Mouse (Mus musculus): ENCODE results near the gene Npr2. TPM values are rescaled to one million over a fixed set of nuclear protein-coding genes. Genes with fewer than 3 reads are reported as not detected.

The Npr2 gene
- polyA plus RNA-seq, 1 experiment from 2014 or later: 12.8 TPM

- H3K27ac ChIP-seq: no peak overlapping the region
- no peaks in the 10 kb centered on the region for H3K36me3 ChIP-seq (replicated peaks)
- WGBS: 84% methylated on average over 7 of the region's 7 CpGs
- H3K4me2 ChIP-seq: no peak overlapping the region
- no peak overlapping the region for H3K9ac ChIP-seq
- H3K9me3 ChIP-seq: no peaks in the 10 kb centered on the region
- ATAC-seq (replicated peaks): no peak
- H3K4me3 ChIP-seq: no peak overlapping the region
- H3K27me3 ChIP-seq (replicated peaks): no peaks in the 10 kb centered on the region
- H3K4me1 ChIP-seq: no peaks in the 10 kb centered on the region
These were observed 32.9 kb upstream of the Npr2 start for GRCm38 (mm10) chr4:43598650-43599380.

- Histone ChIP-seq H3K27me3 (replicated peaks) (no peaks in the 10 kb centered on the region), H3K4me2 (no peak overlapping the region), H3K27ac (no peak overlapping the region), H3K4me3 (no peak overlapping the region), H3K36me3 (replicated peaks) (no peaks in the 10 kb centered on the region), H3K4me1 (no peaks in the 10 kb centered on the region), H3K9me3 (no peaks in the 10 kb centered on the region), H3K9ac (no peak overlapping the region)
- WGBS: 82% methylated on average over 9 of the region's 9 CpGs
- ATAC-seq (replicated peaks): no peak
These were observed 31.4 kb upstream of the Npr2 start for GRCm38 (mm10) chr4:43600195-43600934.

- Histone ChIP-seq H3K9ac (no peak overlapping the region), H3K4me3 (no peak overlapping the region), H3K4me2 (no peak overlapping the region), H3K4me1 (no peaks in the 10 kb centered on the region), H3K27me3 (replicated peaks) (no peaks in the 10 kb centered on the region), H3K36me3 (replicated peaks) (no peaks in the 10 kb centered on the region), H3K27ac (no peak overlapping the region), H3K9me3 (no peaks in the 10 kb centered on the region)
- ATAC-seq (replicated peaks): no peak
- 66% methylated on average over 3 of the region's 3 CpGs for WGBS
These were observed 27.6 kb upstream of the Npr2 start for GRCm38 (mm10) chr4:43604099-43604498.

DNA sequence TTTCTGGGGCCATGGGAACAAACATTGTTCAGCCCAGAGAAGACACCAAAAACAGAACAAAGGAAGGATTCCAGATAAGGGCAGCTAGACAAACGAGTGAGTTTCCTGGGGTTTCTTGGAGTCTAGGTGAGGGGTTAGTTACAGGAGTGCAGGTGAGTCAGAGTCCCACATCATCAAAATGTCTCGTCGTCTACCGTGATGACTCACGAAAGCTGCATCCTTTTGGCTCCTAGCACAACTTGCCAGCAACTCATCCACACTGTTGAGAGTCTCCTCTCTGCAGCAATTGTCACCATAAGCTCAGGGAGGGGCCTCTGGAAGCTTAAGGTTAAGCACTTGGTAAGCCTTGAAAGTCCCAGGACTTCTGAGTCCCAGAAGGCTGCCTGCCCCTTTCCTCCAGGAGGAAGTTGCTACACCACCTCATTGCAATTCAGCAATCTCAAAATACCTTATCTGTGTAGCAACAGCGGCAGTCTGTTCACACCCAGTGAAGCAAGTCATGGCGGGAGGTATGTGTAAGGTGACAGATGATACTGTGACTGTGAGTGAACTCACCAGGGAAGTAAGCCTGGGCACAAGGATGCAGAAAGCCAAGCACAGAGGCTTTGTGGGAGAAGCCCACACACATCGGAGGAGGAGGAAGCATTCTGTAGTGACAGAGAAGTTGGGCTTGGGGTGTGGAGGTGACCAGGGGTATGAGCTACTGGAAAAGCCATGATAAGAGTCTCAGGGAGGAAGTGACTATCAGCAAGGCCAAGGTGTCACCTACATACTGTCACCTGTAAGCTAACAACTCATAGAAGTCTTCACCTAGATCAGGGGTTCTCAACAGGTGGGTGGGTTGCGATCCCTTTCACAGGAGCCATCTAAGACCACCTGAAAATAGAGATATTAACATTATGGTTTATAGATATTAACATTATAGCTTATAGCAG, 26.7 kb upstream of the Npr2 start:
- H3K36me3 ChIP-seq (replicated peaks): no peaks in the 10 kb centered on the region
- H3K9me3 ChIP-seq: no peaks in the 10 kb centered on the region
- no peaks in the 10 kb centered on the region for H3K4me1 ChIP-seq
- 80% methylated on average over 9 of the region's 9 CpGs for WGBS
- no peak for ATAC-seq (replicated peaks)
- no peak overlapping the region for H3K4me2 ChIP-seq
- no peak overlapping the region for H3K9ac ChIP-seq
- H3K27ac ChIP-seq: no peak overlapping the region
- H3K27me3 ChIP-seq (replicated peaks): no peaks in the 10 kb centered on the region
- no peak overlapping the region for H3K4me3 ChIP-seq

- 71% methylated on average over 10 of the region's 10 CpGs for WGBS
These were observed 19.2 kb upstream of the Npr2 start for GRCm38 (mm10) chr4:43612534-43612933.

GRCm38 (mm10) chr4:43613060-43613730, 18.5 kb upstream of the Npr2 start:
- no peak for ATAC-seq (replicated peaks)
- no peak overlapping the region for H3K9ac ChIP-seq
- no peak overlapping the region for H3K4me2 ChIP-seq
- H3K27me3 ChIP-seq (replicated peaks): no peaks in the 10 kb centered on the region
- no peak overlapping the region for H3K4me3 ChIP-seq
- H3K9me3 ChIP-seq: no peaks in the 10 kb centered on the region
- H3K27ac ChIP-seq: no peak overlapping the region
- H3K4me1 ChIP-seq: no peaks in the 10 kb centered on the region
- no peaks in the 10 kb centered on the region for H3K36me3 ChIP-seq (replicated peaks)
- 63% methylated on average over 3 of the region's 3 CpGs for WGBS

More at GRCm38 (mm10) chr4:43612534-43612933, 19.2 kb upstream of the Npr2 start:
- no peak overlapping the region for H3K4me3 ChIP-seq
- H3K4me2 ChIP-seq: no peak overlapping the region
- ATAC-seq (replicated peaks): no peak
- no peaks in the 10 kb centered on the region for H3K27me3 ChIP-seq (replicated peaks)
- no peaks in the 10 kb centered on the region for H3K9me3 ChIP-seq
- H3K9ac ChIP-seq: no peak overlapping the region
- H3K27ac ChIP-seq: no peak overlapping the region
- H3K36me3 ChIP-seq (replicated peaks): no peaks in the 10 kb centered on the region
- no peaks in the 10 kb centered on the region for H3K4me1 ChIP-seq

- H3K27ac ChIP-seq: no peak overlapping the region
- ATAC-seq (replicated peaks): no peak
- no peak overlapping the region for H3K4me2 ChIP-seq
These were observed 11.5 kb upstream of the Npr2 start for GRCm38 (mm10) chr4:43620146-43620778.

GRCm38 (mm10) chr4:43629106-43629817, 2.5 kb upstream of the Npr2 start:
- Histone ChIP-seq H3K4me3 (no peak overlapping the region), H3K27ac (no peak overlapping the region), H3K9ac (no peak overlapping the region), H3K4me1 (peaks cover 41% of the 10 kb centered on the region), H3K4me2 (peak overlapping the region; percentile 16; the same call in 1 of the 2 replicates), H3K9me3 (0 out of 2 replicates have a peak, but pooled peaks cover 5% of the 10 kb centered on the region), H3K36me3 (replicated peaks) (no peaks in the 10 kb centered on the region), H3K27me3 (replicated peaks) (no peaks in the 10 kb centered on the region)
- 35% methylated on average over 20 of the region's 20 CpGs for WGBS
- peak; percentile 45; the same call in 1 of the 2 replicates for ATAC-seq (replicated peaks)

More at GRCm38 (mm10) chr4:43620146-43620778, 11.5 kb upstream of the Npr2 start:
- Histone ChIP-seq H3K27me3 (replicated peaks) (0 out of 2 replicates have a peak, but pooled peaks cover 2% of the 10 kb centered on the region), H3K4me1 (no peaks in the 10 kb centered on the region), H3K36me3 (replicated peaks) (no peaks in the 10 kb centered on the region), H3K9ac (no peak overlapping the region), H3K9me3 (0 out of 2 replicates have a peak, but pooled peaks cover 3% of the 10 kb centered on the region), H3K4me3 (no peak overlapping the region)
- 89% methylated on average over 4 of the region's 4 CpGs for WGBS

- under 1% methylated on average over 5 of the region's 5 CpGs for WGBS
- Histone ChIP-seq H3K4me3 (peak overlapping the region; percentile 16; the same call in 1 of the 2 replicates), H3K36me3 (replicated peaks) (no peaks in the 10 kb centered on the region), H3K9me3 (0 out of 2 replicates have a peak, but pooled peaks cover 4% of the 10 kb centered on the region), H3K9ac (peak overlapping the region; percentile 27; the same call in 1 of the 2 replicates), H3K4me2 (peak overlapping the region; percentile 36), H3K27me3 (replicated peaks) (no peaks in the 10 kb centered on the region), H3K4me1 (peaks cover 45% of the 10 kb centered on the region), H3K27ac (peak overlapping the region; percentile 83)
- ATAC-seq (replicated peaks): peak; percentile 78
These were observed 1.6 kb upstream of the Npr2 start for GRCm38 (mm10) chr4:43630030-43630581.

DNA sequence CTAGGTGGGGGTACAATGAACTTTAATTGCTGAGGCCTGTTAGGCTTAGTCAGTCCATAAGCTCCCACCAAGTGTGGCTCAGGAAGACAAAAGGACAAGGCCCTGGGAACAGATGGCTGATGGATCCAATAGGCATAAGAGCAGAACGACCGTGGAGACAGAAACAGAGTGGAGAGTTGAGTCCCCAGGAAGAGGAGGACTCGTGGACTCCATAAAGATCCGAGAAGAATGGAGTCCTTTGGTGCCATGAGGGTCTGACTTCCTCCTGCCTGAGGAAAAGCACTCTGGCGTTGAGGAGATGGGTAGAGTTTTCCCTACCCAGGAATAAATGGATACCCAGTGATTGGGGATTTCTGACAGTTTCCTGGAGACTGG, 1.1 kb upstream of the Npr2 start:
- ATAC-seq (replicated peaks): 0 out of 2 replicates have a peak, but pooled peaks have one; percentile 1
- peak overlapping the region; percentile 90 for H3K4me2 ChIP-seq
- H3K9me3 ChIP-seq: no peaks in the 10 kb centered on the region
- H3K27ac ChIP-seq: peak overlapping the region; percentile 83
- WGBS: 18% methylated on average over 5 of the region's 5 CpGs
- H3K4me1 ChIP-seq: peaks cover 45% of the 10 kb centered on the region
- H3K4me3 ChIP-seq: peak overlapping the region; percentile 59
- H3K9ac ChIP-seq: 0 out of 2 replicates have a peak overlapping the region, but pooled peaks have one; percentile 87
- H3K27me3 ChIP-seq (replicated peaks): no peaks in the 10 kb centered on the region
- no peaks in the 10 kb centered on the region for H3K36me3 ChIP-seq (replicated peaks)

Data from midbrain, embryonic 15.5 days (tissue).